Mouse (Mus musculus) left cerebral cortex, adult 9 months (tissue): ENCODE measurements around the gene Nfe2.
"Not testable (repeated sequence)": the region's sequence is repeated elsewhere in the genome, so short reads cannot be mapped to it uniquely, and the experiment has no call there.

Experiments used
- DNase-seq, 2 experiments: peaks; one replicate each; pipeline ENCODE4 v3.0.0; 2022; ENCODE audit warnings: low spot score in 2 of 2

Gene Nfe2

DNA sequence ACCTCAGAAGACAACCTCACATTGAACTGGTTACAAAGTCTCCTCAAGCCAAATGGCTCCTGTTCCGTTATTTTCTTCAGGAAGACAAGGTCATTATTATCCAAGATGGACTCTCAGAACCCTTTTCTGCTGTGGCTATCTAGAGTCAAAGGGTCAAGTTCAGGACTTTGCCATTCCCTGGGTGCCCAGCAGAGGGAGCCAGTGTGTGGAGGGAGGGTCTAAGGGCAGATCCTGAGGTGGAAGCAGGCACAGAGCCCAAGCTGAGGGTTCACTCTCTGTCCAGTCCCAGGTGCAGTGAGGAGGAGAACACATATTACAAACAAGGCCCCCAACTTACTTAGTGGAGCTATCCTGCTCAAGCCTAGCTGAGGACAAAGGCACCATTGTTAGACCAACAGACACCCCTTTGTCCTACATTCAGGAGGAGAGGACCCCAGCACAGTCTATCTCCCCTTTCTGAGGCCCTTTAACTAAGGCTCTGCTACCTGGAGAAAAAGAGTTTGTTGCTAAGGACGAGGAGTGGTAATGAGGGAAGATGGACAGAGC lies 7.9 kb downstream of the Nfe2 start:
- peak in 1 of 2 experiments; percentile 38 for DNase-seq

DNA sequence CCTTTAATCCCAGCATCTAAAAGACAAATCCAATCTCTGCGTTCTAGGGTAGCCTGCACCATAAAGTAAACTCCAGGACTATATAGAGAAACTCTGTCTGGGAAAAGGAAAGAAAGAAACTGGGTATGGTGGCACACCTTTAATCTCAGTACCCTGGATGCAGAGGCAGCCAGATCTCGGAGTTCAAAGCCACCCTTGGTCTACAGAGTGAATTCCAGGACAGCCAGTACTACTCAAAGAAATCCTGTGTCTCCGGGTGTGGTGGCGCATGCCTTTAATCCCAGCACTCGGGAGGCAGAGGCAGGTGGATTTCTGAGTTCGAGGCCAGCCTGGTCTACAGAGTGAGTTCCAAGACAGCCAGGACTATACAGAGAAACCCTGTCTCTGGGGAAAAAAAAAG lies 8.7 kb downstream of the Nfe2 start:
- DNase-seq = not testable (repeated sequence)

DNA sequence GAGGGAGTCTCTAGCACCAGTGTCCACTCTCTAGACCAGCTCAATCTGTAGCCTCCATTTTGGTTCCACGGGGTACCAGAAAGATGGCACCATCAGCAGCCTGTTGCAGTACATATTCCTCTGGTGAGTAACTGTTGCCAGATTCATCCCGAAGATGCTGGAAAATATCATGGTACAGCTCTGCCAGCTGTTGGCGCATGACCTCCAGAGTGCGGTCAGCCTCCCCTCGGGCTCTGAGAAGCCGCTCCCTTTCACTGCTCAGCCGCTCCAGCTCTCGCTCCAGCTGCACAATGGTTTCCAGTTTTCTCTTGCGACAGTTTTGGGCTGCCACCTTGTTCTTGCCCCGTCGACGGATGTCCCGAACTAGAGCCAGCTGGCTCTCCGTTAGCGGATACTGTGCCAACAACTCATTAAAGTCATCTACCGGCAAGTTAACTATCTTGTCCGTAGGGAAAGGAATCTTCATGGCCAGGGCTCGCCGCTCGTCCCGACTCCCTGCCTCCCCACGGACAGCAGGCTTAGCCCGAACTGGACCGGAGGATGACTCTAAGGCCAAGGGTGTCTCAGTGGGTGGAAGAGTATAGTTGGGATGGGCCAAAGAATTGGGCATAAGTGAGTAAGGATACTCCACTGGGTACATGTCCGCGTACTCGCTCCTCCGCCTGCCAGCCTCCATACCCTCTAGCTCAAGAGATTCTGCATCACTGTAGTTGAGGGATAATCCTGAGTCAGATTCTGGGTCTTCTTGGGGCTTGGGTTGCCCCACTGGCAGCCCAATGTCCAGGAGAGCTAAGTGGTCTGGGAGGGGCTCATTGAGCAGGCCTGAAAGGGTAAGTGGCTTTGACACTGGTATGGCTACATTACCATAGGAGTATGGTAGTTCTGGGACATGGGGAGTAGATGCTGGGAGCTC lies 9.5 kb downstream of the Nfe2 start:
- no peak for DNase-seq

DNA sequence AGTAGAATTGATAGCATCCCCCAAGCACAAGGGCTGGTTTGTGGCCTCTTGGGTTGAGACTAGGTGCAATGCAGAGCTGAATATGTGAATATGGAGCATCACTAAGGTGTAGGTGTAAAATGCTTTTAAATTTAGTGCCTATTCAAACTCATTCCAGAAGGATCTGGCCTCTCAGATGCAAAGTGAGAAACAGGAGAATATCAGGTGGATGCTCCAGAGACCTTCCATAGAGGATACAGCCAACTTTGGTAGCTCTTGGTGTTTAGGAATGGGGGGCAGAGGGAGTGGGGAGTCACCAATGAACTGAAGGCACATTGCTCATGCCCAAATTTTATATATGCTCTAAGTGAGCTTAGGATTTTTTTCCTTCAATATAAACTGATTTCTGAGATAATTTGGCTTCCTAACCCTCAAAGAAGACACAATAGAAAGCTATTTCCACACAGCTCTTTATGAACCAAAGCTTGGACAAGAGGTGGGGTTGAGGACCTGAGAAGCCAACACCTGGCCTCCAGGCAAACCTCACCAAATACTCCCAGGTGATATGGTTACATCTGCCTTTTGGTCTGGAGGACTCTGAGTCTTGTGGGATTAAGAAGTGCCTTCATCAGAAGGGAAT lies 10.3 kb downstream of the Nfe2 start:
- no peak for DNase-seq

DNA sequence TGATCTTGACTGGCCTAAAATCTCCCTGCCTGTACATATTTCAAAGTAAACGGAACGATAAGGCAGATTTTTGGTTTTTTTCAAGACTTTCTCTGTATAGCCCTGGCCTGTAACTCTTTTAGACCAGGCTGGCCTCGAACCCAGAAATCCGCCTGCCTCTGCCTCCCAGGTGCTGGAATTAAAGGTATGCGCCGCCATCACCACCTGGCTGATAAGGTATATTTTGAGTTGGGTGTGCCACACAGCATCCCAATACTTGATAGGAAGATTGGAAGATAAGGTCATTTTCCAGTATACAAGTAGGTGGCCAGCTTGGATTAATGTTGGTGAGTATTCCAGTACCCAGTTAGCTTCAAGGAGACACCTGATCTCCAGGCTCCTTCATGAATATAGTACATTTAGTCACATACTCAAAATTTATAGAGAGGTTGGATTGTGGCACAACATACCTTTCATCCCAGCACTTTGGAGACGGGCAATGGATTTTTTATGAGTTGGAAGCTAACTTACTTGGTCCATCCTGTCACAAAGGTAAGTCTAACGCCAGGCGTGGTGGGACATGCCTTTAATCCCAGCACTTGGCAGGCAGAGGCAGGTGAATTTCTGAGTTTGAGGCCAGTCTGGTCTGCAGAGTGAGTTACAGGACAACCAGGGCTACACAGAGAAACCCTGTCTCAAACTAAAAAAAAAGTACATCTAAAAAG lies 11.0 kb downstream of the Nfe2 start:
- DNase-seq = no peak

DNA sequence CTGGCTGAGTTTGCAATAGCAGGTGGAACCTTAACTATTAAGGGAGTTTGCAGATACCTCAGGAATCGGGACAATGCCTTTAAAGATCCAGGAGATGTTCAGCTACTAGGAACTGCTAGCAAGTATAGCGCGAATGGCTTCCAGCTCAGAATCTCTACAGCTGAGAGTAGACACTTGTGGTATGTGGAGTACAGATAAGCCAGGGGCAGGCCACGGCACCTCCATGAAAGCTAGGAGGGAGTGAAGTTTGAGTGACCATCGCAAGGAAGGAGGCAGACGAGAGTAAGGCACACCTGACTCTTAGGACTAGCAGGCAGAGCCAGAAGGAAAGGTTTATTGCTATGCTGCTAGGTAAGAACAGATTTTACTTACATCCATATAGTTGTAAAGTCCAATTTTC lies 12.6 kb downstream of the Nfe2 start:
- no peak for DNase-seq

DNA sequence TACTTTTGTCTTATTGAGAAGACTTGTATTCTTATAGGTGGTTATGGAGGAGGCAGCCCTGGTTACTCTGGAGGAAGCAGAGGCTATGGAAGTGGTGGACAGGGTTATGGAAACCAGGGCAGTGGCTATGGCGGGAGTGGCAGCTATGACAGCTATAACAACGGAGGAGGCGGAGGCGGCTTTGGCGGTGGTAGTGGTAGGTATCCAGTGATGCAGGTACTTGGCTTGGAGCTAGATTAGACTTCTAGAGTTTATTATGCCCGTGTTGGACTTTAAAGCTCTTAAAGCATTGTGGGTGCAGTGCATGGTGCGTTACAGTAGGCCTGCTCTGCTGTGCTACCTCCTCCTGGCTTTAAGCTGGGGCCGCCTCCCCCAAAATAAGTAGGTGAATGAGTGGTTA lies 15.3 kb downstream of the Nfe2 start:
- DNase-seq = no peak

DNA sequence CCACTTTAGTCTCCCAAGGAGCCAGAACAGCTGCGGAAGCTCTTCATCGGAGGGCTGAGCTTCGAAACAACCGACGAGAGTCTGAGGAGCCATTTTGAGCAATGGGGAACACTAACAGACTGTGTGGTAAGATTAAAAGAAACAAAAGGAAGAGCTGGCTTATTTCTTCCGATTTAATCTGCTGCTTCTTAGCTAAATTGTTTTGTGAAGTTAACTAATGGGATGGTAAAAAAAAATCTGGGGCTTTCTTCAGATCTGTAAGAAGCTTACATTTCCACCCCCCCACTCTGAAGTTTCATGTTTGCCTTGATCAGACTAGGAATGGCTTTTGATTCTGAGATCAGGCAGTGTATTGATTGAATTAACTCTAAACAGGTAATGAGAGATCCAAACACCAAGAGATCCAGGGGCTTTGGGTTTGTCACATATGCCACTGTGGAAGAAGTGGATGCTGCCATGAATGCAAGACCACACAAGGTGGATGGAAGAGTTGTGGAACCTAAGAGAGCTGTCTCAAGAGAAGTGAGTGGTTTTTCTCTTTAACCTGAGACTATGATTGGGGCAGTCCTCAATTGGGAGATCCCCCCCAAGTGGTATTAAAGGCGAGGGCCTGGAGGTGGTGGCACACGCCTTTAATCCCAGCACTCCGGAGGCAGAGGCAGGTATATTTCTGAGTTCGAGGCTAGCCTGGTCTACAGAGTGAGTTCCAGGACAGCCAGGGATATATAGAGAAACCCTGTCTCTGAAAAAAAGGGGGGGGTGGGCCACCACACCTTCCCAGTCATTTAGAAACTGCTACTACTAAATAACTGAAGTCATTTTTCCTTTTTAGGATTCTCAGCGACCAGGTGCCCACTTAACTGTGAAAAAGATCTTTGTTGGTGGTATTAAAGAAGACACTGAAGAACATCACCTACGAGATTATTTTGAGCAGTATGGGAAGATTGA lies 16.9 kb downstream of the Nfe2 start:
- DNase-seq = not testable (repeated sequence)

DNA sequence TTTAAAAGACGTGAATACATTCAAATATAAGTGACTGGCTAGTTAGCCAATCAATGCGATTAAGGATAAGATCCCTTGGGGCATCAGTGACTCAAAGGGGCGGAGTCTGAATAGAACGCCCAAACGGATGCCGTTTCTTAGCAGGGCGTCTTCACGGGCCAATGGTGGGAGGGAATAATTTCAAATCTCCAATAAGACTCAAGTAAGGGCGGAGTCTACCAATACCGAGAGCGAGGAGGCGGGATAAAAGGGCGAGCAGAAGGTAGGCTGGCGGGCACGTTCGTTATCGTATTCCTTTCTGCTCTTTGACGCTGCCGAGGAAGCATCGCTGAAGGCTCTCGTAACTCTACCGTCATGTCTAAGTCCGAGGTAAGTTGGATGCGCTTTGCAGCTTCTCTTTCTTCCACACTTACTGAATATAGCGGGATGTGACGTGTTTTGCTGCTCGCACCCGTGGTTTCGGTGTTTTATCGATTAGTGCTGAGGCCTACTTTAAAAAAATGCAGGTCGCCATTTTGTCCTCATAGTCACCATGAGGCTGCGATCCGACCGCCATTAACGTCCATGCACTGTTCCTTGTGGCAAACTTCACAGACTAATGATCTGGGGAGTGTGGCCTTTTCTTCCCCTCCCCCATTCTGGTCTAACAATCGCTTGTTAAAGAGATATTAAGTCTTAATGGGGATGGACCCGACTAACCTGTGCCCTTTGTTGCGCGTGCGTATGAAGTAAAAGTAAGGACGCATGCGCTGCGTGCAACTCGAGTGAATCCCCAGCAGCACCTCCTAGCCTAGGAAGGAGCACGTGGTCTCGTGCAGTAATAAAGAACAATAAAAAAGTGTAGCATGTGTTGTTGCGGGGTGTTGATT lies 17.8 kb downstream of the Nfe2 start, which contains the start of gene Hnrnpa1:
Hnrnpa1 (plus strand) TSS at position 273 of the 869 bp plus-strand sequence.
- peak; percentile 97 to 98 for DNase-seq

DNA sequence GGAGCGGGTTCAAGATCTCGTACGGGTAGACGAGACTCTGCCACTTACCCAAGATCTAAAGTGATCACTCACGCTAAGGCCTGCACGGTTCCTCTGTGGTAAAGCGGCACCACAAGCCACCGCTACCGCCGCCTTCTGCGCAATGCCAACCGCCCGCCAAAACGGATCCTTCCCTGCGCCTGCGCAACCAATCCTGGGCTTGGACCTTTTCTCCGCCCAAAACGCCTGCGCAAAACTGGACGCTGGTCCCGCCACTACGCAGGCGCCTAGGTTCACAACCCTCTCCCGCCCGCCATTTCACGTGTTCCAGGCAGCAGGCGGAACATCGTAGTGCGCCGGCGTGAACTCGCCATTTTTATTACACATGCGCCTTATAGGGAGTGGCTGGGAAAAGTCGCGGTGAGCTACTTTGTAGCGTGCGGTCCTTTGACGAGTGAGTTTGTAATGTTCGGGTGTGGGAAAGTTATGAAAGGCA lies 18.5 kb downstream of the Nfe2 start, which contains the start of gene Cbx5:
Cbx5 (minus strand) TSS at position 132 of the 475 bp plus-strand sequence.
- peak; percentile 96 to 99 for DNase-seq

DNA sequence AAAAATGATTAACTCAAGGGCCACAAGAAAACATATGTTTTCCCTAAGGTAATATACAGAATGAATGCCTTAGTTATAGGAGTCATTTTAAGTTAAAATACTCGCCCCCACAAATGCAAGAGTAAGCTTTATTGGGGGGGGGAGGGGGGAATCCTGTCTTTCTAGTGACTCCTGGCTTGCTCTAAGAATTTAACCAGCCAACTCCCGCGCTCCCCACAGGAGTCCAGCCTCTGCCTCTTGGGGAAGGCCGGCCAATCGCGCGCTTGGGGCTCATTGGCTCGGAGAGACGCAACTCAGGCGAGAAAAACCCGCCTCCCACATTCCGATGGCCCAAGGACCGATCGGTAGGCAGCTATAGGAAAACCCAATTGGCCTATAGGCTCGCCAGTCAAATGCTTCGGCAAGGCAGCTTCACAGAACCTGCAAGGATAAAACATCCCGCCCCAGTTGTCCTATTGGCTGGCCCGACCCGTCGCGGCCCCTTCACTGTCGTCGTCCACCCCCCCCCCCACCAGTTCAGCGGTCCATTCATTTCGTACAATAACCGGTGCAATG lies 19.0 kb downstream of the Nfe2 start:
- peak; percentile 94 to 97 for DNase-seq

DNA sequence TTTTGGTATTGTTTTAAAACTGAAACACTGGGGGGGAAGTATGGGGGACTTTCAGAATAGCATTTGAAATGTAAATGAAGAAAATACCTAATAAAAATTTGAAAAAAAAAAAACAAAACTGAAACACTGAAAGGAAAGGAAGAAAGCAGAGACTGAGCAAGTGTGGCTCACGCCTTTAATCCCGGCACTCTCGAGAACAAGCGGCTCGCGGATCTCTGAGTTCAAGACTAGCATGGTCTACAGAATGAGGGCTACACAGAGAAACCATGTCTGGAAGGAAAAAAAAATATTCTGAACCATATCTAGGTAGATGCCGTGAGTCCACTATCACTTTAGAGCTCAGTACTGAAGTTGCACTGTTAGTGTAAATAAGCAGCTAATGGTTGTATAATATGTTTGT lies 20.9 kb downstream of the Nfe2 start:
- DNase-seq = no peak

DNA sequence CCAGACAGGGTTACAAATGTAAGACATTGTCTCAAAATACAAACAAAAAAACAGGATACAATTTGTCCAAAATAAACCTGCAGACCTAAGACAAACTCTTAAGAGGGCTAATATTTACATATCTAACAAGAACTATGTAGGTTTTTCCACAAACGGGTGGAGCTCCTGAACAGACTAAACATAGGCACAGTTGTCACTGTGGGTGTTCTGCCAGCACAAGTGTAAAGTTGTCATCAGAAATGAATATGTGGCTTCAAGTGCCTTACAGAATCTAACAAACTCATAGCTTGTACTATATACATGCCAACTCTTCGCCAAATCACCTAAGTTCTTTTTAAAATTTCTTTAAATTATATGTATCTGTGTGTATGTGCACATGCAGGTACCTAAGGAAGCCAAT lies 25.1 kb downstream of the Nfe2 start:
- no peak for DNase-seq

DNA sequence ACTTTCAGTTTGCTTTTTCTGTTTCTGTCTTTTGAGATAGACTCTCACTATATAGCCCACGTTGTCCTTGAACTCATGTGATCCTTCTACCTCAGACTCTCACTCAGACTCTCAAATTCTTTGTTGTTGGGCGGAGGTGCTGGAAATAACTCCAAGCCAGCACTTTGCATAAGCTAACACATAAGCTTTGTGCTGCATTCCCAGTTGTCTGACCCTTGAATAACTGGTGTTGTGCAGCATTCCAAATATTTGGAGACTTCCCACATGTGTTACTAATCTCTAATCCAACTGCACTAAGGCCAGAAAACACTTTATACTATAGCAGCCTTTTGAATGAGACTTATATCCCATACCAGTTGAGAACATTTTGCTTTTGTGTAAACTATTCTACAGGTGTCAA lies 29.3 kb downstream of the Nfe2 start:
- no peak for DNase-seq

DNA sequence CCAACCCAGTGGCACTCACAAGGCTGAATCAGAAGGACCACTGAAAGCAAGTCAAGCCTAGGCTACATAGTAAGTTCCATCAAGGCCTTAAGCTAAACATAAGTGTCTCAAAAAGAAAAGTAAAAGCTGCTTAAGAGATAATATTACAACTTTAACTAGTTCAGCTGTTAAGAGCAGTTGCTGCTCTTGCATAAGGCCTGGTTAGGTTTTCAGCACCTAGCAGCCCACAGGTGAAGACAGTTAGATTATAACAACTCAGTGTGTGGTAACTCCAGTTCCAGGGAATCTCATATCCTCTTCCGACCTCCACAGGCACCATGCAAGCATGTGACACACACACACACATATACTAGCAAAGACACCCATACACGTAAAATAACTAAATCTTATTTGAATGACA lies 30.6 kb downstream of the Nfe2 start:
- DNase-seq = no peak

DNA sequence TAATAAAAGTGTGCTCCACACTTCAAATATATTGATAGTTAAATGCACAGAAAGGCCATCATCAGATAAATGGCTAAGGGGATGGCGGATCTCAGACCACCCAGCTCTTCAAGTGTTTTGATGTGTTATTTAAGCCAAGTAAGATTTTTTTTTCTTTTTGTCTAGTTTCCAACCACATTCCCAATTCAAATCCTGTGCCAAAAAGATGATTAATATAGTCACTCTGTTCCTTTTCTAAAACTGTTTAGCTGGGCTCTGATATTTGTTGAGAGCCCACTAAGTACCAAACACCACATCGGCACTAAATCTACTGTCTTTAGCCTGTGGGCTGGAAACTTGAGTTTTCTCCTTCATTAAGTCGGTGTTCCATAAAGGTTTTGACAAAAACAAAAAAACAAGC lies 31.2 kb downstream of the Nfe2 start:
- DNase-seq = no peak

DNA sequence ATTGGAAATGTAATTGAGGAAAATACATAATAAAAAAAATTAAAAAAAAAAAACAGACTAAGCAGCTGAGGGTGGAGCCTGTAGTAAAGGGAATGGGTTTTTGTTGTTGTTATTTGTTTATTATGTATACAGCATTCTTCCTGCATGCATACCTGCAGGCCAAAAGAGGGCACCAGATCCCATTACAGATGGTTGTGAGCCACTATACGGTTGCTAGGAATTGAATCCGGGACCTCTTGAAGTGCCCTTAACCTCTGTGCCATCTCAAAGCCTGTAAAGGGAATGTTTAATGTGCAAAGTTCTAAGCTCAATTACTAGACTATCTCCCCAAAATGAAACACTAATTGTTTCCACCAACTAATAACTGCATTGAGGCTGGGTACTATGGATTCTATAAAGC lies 34.0 kb downstream of the Nfe2 start:
- no peak for DNase-seq

DNA sequence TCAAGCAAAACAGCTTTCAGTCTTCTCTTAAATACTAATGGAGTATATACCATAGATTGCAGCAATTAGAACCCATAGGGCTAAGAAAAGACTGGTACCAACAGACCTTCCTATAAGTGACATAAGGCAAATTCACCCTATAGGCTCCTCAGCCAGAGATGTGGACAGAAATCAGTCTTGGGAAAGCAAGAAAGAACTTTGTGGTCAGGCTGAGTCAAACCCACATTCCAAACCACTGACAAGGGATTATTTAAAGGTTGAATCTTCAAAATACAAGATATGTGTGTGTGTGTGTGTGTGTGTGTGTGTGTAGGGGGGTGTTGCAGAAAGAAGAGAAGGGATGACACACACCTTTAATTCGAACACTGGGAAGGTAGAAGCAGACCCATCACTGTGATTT lies 36.8 kb downstream of the Nfe2 start:
- no peak for DNase-seq

DNA sequence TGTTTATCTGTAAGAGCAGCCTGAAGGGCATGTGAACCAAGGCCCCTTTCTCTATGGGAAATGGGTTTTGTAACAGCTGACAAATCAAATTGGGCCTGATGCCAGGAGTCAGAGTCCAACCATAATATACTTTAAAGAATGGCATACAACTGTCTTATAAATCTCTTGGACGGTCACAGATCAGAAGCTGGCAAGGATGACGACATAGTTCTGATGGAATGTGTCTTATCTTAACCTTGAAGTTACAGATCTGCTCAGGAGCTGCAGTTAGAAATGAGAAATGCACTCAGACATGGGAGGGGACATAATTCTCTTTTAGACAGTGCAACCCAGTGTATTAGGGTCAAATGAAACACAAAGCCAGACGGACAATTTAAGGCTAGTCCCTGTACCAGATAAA lies 37.4 kb downstream of the Nfe2 start:
- no peak for DNase-seq

DNA sequence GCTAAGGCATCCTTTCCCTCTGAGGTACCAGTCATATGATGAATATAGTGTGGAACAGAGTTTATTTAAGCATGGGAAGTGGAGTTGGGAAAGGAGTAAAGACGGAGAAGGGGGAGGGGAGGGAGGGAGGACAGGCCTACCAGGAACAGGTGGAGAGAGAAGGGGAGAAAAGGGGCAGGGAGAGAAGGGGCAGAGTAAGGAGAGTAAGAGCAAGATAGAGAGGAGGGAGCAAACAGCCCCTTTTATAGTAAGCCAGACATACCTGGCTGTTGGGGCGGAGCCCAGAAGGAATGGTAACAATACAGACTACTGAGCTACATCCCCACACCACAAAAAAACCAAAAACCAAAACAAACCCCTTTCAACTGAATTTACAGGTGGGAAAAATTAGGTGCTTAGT lies 42.2 kb downstream of the Nfe2 start:
- DNase-seq = no peak
